Mouse (Mus musculus): ENCODE results near the gene Kif5a.

DNA sequence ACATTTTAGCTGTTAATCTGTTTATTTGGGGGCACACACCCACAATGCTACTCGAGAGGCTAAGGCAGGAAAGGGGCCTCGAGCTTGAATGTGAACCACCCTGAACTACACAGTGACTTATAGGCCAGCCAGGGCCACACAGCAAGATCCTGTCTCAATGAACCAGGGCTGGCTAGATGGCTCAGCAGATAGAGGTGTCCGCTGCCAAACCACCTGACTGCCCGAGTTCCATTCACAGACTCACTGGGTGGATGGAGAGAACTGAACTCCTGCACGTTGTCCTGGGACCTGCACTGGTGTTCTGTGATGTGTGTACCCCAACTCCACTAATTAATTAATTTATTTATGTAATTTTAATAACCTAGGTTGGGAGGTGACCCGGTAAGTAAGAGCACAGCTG is 5.4 kb downstream of the Kif5a start:
- no peak for TF ChIP-seq CTCF (IDR thresholded peaks at IDR 0.05; ENCODE audit: low read depth)
- TF ChIP-seq EP300 (IDR thresholded peaks at IDR 0.05; ENCODE audit: low read depth), result no peak

All from liver, postnatal 0 days (tissue).